Mouse (Mus musculus) urinary bladder, postnatal 14 days (tissue): ENCODE results near the gene Cfap157.

Experiments used
- DNase-seq: peaks from one replicate; pipeline ENCODE4 v3.0.0; 2021; ENCODE audit warnings: low spot score

Gene Cfap157

GRCm38 (mm10) chr2:32781710-32782109 lies 2.5 kb downstream of the Cfap157 start:
- no peak for DNase-seq

- DNase-seq, result no peak
Measured at GRCm38 (mm10) chr2:32779714-32780113, 4.5 kb downstream of the Cfap157 start.

GRCm38 (mm10) chr2:32779131-32779530 lies 5.1 kb downstream of the Cfap157 start:
- DNase-seq, result peak; percentile 72

- DNase-seq, result no peak
Measured at GRCm38 (mm10) chr2:32778081-32778480, 6.1 kb downstream of the Cfap157 start.

GRCm38 (mm10) chr2:32776192-32776591 lies 8.0 kb downstream of the Cfap157 start:
- DNase-seq, result no peak

DNA sequence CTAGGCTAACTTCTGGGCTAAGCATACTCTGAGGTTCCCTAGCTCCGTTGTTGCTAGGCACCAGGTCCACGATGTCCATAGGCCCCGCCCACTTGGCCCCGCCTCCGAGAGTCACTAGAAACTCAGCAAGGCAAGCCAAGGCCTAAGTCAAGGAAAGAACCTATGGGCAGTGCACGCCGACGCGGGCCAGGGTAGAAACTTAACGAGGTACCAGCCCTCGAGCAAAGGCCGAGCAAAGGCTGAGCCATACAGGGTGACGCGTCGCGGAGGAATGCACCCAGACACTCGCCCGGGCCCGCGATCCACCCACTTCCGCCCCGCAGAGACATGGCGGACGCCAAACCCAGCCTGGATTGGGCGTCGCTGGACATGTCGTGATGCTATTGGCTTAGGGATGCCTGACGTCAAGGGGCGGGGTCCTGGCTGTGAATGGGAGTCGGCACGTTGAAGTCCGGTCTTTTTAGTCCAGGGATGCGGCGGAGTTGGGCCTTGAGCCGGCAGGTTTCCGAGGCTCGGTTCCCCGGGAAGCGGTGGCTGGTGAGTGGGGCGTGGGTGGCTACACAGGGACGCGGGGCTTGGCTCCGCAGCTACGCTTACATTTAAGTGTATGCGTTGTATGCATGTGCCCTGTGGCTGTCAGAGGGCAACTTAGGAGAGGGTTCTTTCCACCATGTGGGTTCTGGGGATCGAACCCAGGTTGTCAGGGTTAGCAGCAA lies 8.7 kb downstream of the Cfap157 start, which contains the start of the genes Ttc16 and Ptrh1:
TSS of gene Ttc16 (minus strand) at position 275 of the 716 bp plus-strand sequence.
TSS of gene Ptrh1 (plus strand) at position 428 of the 716 bp plus-strand sequence.
- DNase-seq, result peak; percentile 99

- DNase-seq, result no peak
Measured at GRCm38 (mm10) chr2:32772626-32773279, 11.5 kb downstream of the Cfap157 start.

DNA sequence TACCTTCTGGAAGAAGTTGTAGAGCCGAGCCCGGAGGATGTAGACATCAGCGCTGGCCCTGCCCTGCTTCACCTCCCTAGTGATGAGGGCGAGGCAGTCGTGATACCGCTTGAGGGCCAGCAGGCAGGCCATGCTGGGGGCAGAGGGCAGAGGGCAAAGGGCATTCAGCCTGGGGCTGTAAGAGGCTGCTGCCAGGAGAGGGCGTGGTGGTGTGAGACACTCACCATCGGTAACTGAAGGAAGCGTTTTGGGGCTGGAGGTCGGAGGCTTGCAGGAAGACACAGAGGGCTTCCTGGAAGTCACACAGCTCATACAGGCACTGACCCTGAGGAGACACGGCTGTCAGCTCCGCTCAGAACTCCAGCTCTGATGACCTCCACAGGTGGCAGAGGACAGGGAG lies 12.3 kb downstream of the Cfap157 start:
- DNase-seq, result no peak

DNA sequence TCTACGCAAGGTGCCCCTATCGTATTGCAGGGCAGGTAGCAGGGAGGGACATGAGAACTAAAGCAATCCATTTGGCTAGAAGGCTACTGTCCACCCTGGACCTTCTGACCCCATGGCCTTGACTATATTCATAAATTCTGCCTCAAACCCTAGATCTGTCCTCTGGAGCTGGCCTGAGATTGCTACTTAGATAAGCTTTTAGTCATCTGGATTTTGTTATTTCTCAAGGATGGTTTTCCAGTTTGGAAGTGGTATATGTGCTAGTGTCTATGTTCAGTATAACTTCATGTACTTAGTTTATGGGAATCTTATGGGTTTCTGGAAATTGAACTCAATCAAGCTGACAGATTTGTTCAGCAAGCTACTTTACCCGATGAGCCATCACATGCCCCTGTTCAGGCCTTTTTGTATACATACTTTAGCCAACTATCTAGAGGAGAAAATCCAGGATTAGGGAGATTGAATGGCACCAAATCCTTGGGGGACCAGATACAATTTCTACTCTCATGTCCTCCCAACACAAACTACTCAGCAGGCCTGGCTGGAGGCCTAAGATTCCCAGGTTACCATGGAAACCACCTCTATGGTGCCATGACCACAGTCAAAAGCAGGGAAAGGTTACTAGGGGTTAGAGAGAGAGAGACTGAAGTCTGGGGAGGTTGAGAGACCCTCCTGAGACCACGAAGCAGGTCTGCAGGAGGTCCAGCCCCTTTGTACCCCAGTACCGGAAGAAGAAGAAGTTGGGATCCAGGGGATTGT lies 14.7 kb downstream of the Cfap157 start:
- DNase-seq, result no peak

DNA sequence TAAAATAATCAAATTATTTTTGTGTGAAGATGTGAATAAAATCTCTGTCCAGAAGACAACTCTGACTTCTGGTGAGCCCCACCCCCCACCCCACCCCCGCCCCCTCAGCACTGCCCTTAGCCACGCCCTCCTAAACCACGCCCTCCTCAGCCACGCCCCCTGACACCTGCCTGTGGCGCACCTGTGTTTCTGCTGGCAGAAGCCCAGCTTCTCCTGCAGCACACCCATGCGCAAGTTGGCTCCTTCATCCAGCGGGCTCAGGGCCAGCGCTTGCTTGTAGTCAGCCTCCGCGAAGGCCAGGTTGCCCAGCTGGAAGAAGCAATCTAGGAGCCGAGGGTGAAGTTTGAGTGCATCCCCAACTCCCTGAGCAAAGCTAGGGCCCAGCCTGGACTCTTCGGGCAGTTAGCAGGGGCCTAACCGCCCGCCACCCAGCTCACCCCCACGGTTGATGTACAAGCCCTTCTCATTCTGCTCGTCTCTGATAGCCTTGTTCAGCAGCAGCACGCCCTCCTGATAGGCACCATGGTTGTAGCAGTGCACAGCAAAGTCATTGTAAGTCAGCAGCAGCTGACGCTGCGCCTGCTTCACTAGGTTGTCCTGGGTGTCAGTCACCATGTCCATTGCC lies 15.5 kb downstream of the Cfap157 start:
- peak; percentile 43 for DNase-seq

DNA sequence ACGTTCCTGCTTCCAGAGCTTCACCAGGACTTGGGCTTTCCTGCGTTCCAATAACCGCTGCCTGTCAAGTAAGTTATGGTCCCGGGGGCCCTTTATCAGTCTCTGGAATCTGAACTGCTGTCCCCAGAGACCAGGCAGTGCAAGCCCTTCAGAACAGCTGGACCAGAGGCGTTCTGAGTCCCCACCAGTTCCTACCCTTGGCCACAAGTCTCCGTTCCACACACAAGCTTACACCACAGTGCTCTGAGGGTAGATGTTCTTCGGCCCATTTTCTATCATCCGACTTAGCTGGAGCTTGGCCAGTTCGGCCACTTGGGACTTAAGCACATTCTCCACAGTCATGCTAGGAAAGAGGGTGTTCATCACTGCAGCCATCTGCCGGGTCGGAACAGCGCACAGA lies 17.0 kb downstream of the Cfap157 start:
- no peak for DNase-seq

DNA sequence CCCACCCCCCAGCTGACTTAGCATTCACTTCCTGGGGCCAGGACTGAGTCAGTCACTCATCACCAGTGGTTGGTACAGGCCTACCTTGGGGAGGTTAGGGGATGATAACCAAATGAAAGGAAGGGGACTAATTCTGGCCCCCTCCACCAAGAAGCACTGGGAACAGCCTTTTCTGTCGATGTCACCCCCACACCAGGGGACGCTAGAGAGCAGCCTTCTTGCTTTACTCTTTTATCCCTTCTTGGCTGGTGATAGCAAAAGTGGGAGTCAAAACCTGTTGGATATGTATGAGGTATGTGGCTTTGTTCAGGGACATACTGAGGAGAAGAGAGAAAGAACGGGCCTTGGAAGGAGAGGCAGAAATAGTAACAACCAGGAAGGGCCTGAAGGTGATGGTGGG lies 20.9 kb downstream of the Cfap157 start:
- no peak for DNase-seq

DNA sequence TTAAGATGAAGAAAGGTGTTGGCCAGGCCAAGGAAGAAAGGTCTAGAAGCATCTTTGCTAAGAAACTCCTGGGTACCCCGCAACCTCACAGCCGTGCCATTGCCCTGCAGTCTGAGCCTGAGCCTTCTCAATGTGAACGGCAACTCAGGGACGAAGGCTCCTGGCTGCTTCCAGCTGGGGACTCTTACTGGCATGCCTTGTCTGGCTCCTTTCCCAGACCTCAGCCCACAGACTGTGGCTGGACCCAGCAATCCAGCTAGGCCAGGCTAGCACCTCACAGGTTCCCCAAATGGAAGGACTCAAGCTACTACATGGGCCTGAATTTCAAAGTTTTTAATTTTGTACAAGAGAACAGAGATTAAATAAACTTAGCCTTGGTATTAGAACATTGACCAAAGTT lies 22.4 kb downstream of the Cfap157 start:
- no peak for DNase-seq

DNA sequence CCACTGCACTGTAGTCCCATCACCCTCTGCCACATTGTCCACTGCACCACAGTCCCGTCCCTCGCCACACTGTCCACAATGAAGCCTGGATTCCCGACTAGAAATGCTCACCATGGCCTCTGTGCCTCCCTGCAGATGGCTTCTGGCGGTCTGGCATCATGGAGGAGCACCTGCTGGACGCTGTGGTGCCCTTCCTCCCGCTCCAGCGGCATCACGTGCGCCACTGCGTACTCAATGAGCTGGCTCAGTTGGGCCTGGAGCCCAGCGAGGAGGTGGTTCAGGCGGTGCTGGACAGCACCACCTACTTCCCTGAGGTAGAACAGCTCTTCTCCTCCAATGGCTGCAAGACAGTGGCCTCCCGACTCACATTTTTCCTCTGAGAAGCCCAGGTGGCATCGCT lies 22.9 kb downstream of the Cfap157 start:
- DNase-seq, result no peak

DNA sequence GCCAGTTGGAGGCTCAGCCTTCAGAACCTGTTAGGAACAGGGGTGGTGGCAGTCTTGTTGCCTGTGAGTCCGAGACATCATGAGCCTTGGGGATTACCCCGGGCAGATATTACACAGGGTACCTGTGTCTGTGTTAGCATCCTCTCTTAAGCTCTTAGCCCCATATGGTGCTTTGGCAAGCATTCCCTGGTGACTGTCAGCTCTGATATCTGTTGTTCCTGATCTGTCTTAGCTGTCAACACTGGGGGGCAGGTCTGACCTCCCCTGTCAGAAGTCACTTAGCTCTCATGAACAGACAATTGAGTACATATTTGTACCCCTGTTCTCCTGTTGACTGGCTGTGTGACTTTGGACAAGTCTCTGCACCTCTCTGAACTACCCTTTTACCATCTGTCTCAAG lies 25.2 kb downstream of the Cfap157 start:
- no peak for DNase-seq

DNA sequence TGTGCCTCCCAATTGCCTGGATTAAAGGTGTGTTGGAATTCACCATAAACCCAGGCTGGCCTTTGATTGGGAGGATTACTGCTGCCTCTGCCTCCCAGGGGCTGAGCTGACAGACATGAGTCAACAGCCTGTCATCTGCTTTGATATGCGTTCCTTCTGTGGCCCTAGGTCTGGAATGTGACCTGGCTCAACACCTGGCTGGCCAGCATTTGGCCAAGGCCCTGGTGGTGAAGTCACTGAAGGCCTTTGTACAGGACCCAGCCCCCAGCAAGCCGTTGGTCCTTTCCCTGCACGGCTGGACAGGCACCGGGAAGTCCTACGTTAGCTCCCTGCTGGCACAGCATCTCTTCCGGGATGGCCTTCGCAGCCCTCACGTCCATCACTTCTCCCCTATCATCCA lies 25.7 kb downstream of the Cfap157 start:
- DNase-seq, result no peak

DNA sequence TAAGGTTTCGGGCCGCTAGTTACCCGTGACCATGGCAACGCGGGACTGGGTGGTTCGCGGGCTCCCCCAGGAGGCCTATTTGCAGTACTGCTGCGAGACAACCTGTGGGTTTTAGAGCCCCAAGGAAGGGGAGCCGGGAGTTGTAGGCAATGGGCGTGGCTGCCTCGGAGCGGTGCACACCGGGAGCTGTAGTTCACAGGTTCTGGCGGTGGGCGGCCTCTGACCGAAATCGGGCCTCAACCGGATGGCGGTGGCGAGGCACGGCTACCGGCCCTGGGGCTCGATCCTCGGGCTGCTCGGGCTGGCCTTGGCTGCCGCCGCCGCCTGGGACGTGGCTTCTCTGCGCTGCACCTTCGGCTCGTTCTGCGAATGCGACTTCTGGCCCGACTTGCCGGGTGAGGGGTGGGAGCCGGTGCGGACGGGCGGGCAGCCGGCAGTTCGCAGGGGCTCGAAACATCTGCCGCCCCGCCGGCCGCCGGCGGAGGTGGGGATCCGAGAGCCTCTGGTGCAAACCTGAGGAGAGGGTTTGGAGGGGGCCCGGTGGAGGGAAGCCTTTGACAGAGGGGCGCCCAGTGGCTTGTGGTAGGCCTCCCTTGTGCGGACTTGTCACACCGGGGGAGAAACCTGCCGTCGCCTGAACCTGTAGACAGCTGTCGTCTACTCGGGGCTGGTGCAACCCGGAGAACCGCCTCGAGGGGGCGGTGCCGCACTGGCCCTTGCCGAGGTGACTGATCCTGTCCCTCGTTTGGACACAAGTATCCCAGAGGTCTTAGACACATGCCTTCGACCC lies 27.0 kb downstream of the Cfap157 start, which contains the start of gene Tor2a:
TSS of gene Tor2a (plus strand) at position 179 of the 790 bp plus-strand sequence.
- peak; percentile 98 for DNase-seq

DNA sequence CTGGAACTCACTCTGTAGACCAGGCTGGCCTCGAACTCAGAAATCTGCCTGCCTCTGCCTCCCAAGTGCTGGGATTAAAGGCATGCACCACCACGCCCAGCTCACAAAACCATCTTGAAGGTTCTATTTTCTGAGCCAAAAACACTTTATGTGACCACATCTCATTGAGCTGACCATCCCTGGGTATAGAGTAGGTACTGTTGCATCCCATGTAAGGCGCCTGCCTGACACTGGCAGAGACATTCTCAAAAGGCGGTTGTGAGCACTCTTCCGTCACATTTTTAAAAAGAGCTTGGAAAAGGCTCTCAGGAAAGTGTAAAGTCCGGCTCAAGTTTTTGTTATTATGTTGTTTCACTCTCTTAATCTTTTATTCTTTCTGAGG lies 27.6 kb downstream of the Cfap157 start:
- no peak for DNase-seq

DNA sequence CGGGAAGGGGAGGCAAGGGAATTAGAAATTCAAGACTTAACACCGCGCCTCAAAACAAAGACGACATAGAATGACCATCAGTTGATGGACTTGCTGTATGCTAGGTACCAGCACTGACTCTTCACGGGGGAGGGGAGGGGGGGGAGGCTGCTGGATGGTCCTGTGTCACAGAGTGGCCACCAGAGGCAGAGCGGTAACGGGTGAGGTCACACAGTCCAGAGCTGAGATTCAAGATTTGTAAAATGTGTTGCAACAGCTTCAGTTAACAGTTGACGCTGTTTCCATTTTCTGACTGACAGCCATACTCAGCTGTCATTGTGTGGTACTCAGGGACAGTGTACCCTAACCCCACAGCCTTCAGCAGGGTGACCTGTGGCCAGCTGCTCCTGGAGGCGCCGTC lies 32.0 kb downstream of the Cfap157 start:
- DNase-seq, result no peak

- no peak for DNase-seq
Measured at GRCm38 (mm10) chr2:32751665-32752033, 32.6 kb downstream of the Cfap157 start.

- peak; percentile 78 for DNase-seq
Measured at GRCm38 (mm10) chr2:32750887-32751664, 33.2 kb downstream of the Cfap157 start.
